Mouse (Mus musculus) urinary bladder, postnatal 14 days (tissue): ENCODE data around the gene Apob.
"Not testable (repeated sequence)": the region's sequence is repeated elsewhere in the genome, so short reads cannot be mapped to it uniquely, and the experiment has no call there.

Experiments used
- DNase-seq: peaks from one replicate; pipeline ENCODE4 v3.0.0; 2021; ENCODE audit warnings: low spot score

The Apob gene

DNA sequence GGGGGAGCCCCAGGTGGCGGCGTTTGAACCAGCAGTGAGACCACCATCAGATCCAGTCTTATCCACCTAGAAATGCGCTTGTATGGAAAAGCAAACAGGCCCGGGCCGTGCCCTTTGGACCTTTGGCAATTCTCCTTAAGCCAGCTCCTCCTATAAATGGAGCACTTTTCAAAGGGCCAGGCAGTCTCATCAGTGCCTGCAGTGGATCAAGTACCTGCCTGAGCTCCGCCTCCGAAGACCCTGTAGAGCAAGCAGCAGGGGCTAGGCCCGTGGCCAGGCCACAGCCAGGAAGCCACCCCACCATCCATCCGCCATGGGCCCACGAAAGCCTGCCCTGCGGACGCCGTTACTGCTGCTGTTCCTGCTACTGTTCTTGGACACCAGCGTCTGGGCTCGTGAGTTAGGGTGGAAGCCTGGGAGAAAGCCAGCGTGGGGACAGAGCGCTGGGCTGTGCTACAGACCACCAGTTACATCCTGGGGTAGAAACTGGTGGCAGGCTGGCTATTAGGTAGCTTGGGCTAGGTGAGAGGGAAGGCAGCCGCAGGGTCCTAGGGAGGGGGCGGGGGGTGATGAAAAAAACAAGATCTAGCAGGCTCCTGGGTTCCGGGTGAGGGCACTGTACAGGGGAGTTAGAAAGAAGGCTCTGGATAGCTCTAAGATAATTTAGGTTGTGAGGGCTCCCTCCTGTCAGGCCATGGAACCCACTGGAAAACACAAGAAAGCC lies at the start of gene Apob:
Gene Apob, plus strand, starts transcription at position 183 of the 724 bp plus-strand sequence.
- DNase-seq = no peak

DNA sequence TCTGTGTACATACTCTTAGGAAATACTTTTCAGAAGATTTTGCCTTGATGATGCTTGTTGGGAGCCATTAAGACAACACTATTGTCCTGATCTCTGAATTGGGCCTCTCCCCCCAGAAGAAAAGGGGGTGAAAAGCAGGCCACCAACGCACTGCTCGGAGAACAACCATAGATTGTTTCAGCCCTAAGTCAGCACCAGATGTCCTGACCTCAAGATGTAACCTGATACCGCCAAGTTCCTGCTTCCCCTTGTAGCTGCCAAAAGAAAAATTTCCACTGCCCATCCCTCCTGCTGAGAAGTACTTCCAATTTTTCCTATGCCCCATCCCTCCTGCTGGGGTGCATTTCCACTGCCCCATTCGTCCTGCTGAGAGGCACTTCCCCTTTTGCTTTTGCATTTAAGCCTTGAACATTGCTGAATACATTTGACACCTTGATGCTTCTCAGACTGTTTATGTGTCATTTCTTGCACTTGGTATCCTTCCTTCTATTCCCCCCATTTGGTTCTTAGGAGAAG lies 45.0 kb upstream of the Apob start:
- DNase-seq = no peak

DNA sequence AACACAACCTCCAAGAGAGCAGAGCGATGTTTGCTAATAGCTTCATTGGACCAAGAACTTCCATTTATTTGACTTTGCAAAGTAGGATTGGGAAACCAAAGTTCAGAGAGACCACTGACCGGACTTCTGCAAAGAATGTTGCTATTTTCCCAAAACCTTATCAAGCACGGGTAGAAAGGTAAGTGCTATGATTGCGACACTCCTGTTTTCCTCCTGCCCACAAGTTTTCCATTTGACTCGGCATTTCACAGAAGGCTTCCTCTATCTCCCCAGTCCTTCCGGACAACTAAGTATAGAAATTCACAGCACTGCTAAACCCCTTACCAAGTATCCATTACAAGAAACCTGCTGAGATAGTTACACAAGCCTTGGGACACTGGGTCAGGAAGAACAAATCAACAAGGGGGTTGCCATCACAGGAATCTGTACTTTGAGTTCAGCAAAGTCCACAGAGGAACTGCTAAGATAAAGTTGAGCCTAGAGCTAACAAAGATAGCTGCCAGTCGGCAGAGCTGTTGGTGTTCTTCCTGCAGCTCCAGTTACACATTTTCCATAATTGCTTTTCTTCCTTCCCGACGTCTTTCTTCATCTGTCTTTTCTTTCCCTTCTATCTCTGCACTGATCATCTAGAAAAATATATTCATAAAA lies 27.2 kb upstream of the Apob start:
- no peak for DNase-seq

DNA sequence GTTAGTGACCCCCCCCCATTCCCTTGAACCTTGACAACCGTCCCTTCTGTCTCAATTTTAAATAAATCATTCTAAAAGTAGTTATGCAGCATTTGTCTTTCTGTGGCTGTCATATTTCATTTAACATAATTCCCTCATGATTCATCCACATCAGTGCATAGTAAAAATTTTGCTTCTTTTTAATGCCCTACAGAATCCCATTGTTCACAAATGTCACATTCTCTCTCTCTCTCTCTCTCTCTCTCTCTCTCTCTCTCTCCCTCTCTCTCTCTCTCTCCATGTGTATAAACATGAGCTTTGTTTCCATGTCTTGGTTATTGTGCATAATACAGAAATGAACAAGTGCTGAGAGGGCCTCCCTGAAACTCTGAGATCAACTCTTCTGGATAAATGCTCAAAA lies 18.6 kb upstream of the Apob start:
- no peak for DNase-seq

DNA sequence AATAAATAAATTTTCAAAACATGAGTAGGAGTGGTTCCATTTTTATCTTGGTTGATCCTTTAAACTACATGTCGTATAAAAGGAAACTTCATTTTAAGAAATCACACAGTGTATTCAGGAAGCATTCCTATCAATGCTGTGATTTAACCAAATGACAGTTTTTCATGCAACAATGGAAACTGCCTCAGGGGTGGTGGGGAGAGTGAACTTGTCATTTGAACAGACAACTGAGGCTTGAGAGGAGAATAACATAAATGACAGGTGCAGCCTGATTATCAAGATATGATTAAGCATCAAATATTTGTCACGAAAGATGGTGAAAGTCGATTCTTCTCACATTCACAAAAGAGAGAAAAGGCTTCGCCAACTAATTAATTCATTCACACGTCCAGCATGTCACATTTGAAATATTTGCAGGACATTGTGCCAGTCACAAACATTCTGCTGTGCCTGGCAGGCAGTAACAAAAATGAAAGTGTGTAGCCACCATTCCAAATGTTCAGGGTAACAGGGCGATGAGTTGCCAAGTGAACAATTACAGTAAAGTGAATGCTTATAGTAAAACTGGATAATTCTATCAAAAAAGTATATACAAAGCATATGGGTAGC lies 18.0 kb upstream of the Apob start:
- DNase-seq = no peak

DNA sequence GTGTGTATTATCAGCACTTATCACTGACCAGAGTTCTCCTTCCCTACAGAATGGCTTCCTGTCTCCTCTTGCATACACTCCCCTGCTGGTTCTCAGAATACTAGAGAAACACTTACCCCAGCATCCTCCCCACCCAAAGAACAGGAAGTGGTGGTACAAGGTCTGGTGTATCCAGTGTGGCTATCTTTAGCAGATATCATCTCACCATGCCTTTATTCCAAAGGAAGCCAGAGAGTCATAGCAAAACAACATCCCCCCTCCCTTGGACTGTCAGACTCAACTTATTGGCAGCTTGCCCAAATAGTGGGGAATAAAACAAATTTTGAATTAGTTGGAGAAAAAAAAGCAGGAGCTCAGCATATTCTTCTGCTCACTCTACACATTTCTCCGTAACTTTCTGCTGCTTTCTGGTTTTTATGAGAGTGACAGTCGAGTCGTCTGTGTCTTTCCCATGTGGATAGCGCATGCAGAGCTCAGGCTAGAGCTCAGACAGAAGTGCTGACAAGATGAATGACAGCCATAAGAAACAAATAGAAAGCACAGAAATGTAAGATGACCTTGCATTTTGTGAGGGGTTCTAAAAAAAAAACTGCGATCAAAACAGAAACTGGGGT lies 15.0 kb upstream of the Apob start:
- DNase-seq = no peak

DNA sequence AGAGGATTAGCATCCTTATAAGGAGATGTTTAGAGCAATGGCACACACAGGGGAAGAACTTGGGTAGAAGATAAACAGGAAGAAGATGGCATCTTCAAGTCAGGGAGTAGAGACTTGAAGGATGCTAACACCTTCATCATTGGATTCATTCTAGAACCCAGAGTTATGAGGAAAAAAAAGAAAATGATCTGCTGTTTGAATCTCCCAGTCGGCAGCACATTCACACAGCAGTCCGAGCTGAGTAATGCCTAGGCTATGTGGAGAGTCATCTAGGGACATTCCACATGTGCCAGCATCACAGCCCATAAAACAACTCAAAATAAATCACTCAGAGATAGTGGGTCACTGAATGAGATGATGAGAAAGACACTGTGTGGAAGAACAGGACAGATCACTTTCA lies 10.2 kb upstream of the Apob start:
- DNase-seq = no peak

DNA sequence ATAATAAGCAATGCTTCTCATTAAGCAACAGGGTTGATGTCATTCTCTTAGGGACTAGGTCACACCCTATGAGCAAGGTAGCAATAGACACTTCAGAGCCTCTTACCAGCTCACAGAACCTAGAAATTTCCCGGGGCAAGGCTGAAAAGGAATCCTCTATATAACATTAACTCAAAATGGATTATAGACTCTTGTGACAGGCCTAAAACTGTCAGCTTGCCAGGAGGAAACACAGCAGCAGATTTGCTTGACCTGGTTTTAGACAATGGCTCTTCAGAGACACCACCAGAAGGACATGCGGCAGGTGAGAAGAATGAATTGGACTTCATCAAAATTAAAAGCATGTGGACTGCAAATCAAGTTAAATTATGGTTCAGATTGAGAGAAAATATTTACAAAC lies 7.1 kb upstream of the Apob start:
- no peak for DNase-seq

DNA sequence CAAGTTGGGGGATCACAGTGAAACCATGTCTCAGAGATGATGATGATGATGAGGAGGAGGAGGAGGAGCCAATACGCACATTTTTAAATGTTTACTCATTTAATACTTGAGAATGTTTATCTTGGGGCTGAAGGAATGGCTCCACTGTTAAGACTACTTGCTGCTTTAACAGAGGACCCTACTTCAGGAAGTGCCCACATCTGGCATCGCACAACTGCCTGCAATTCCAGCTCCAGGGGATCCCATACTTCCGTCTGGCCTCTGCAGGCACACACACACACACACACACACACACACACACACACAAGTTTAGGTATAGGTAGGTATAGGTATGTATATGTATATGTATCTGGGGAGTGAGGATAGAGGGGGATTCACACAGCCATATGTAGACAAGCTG lies 6.6 kb upstream of the Apob start:
- no peak for DNase-seq

DNA sequence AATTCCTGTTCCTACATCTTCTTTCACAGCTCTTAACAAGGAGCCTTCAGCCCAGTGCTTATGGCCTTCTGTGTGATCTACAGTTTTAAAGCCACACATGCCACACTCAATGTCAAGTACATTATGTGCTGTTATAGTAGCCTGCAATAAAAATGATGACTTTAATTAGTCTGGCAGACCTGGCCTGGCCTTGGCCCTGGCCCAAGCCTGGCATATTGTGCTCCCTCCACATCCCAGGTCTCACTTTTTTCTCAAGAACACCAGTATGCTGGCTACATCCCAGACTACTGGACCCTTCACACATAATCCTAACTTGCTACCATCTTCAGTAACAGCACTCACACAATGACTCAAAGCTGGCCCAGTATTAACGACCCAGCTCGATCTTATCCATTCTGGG lies 5.7 kb upstream of the Apob start:
- DNase-seq = no peak

DNA sequence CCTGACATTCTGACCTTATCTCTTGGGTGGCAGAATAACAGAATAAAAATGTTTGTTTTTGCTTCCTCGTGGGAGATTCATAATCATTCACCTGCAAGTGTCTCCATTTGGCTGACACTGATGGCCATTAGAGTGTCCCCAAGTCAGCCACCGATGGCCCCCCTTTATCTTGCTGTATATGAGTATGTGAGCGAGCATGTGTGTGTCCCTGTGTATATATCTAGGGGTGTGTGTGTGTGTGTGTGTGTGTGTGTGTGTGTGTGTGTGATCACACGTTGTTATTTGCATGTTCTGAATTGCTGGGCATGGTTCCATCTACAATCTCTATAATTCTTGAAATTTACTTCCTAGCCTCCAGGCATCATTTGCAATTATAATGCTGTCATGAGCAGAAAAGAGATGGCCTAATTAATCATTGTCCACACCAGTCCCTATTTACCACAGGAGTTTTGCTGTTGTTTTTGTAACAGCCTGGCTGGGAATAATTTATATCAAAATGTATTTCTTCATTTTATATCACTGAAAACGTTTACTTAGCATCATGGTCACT lies 3.6 kb upstream of the Apob start:
- no peak for DNase-seq

DNA sequence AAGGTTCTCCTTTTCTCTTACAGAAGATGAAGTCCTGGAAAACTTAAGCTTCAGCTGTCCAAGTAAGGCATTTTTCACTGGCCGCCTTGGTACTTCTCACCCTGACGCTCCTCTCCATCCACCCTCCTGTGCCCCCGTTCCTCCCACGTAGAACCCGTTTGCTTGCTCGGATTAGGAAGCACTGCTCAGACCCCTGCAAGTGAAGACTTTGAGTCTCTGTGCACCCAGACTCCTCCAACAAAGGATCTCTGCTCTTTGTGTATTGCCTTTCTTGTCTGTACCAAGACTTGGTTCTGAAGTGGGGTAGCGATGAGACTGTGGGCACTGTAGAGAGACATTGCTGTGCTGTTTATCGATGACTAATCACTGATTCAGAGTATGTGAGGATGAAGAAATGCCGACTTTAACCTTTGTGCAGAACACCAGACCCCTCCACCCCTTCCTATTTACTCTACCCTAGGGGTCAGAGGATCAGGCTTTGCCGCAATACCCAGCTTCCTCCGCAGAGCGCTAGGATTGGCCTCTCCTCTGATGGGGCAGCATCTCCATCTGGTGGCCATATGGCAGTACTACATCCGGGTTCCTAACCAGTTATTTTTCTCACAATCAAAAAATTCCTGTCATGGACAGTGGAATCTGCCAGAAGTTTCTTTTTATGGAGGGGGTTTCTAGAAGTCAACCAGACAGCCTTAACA lies 889 bp downstream of the Apob start:
- peak; percentile 66 for DNase-seq

DNA sequence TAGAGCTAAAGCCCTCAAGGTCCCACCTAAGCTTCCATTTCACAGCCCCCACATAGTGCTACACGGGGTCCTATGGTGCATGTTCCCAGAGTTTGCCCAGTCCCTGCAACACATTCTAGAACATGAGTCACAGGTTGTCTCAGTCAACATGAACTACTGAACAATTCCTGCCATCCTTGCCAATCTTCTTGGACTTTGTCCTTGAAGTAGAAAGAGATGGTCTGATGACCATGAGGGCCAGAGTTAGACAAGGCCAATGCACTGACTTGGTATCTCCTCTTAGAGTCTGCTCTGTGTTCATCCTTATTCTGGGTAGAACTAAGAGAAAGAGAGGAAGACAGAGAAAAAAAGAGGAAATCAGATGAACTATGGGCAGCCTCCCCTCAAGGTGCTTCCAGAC lies 7.0 kb downstream of the Apob start:
- no peak for DNase-seq

DNA sequence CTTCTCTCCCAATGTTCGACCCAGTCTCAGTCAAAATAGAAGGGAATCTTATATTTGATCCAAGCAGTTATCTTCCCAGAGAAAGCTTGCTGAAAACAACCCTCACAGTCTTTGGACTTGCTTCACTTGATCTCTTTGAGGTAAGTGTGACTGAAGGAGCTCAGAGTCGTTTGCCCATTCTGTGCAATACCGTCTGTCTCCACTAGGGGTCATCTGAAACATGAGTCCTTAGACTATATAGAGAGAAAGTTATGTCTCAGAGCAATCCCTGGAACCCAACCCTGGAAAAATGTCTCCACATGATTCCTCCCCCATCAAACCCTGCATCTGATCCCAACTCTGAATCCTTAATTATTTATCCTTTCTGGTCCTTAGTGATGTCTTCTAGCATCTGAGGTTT lies 13.4 kb downstream of the Apob start:
- DNase-seq = peak; percentile 50

DNA sequence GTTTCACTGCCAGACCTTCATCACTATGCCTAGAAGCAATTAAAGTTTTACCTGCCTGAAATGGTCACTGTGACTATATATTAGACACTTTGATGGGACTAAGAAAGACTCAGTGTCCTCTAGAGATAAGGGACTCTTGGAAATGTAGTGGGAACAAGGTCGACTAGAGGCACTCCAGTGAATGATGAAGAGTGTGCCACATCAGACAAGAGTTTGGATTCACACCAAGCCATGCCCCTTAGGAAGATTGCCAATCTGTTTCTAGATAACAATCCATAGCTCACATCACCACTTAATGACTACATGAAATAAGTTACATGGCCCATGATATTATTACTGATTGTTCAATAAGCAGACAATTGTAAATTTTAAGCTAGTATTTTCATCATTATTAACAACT lies 14.1 kb downstream of the Apob start:
- DNase-seq = no peak

DNA sequence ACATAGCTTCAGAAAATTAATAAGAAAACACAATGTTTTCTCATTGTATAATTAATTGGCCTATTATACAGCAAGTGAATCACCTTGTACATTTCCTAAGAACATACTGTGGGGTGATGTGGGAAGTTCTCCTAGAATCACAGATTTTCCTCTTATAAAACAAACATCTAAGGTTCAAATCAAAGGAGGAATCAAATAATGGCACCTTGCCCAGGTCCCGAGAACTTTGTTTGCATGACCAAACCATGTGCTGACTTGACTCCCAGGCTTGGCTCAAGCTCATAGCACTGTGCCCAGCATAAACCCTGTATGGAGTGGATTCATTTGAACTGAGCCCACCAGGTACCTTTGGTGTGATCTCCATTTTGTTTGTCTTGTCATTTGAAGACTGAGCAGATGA lies 43.5 kb downstream of the Apob start:
- DNase-seq = peak; percentile 41

DNA sequence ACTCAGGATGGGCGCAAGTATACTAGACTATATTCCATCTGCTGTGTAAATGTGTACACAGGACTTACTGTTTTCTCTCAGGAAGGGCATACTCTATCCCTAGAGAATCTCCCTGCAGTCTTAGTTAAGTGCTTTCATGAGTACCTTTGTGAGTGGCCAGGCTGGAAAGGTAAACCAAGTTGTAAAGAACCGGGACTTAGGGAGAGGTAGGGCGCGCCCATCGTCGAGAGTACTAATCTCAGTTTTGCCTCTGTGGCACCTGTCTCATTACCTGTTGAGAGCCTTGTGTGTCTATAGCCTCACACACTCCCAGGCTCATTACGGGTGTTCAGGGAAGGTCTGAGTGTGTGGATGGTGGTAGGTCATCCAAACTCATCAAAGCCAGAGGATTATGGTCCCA lies 52.1 kb downstream of the Apob start:
- no peak for DNase-seq

DNA sequence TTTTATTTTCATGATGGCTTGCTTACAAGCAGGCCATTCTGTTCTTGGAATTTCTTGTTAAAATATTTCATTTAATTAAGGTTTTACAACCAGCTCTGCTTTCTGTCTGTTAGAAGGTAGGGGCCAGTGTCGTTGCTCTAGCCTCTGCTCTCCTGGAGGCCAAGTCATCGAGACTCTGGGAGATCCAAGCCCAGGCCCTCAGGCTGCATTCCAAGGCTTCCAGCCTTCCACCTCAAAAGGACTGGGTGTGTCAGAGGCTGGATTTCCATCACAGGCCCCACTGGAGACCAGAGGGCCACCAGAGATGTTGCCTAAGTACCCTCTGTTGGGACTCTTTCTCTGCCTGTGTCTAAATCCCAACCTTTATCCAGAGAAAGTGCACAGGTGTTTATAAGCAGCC lies 52.6 kb downstream of the Apob start:
- no peak for DNase-seq

DNA sequence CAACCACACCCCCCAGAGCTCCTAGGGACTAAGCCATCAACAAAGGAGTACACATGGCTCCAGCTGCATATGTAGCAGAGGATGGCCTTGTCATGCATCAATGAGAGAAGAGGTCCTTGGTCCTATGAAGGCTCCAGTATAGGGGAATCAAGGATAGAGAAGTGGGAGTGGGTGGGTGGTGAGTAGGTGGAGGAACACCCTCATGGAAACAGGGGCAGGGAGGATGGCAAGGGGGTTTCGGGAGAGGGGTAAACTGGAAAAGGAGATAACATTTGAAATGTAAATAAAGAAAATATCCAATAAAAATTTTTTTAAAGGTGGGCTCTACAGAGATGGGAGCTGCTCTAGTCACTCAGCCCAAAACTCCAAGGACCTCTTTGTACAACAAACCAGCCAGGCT lies 53.7 kb downstream of the Apob start:
- DNase-seq = not testable (repeated sequence)

DNA sequence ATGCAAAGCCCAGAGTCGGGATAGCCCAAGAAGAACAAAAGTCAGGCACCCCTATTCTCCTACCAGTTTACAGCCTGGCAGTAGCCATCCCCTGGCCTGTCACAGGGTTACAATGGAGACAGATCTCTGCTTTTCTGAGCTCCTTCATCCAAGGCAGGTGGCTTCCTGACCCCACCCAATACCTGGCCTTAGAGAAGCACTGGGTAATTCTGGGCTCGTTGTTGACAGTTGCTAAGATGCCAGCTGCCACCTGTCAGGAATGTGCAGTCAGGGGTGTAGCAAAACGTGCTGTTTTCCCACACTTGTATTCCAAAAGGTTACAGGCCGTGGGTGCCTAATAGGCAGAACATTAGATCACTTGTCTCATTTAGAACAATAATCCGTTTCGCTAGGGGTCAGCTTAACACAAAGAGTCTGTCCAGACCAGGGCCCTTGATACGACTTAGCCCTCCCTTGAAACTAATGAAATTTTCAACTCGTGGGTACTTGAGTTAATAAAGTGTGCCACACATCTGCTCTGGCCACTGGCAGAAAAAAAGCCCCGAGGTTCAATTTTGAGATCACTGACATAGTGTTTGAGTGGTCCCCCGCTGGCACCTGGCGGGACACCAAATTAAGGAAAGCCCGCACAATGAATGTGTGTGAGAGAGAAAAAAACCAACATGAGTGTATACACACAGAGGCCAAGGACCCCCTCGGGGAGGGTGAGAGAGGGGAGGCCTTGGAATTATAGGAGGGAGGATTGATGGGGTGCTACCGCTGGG lies 54.3 kb downstream of the Apob start:
- DNase-seq = no peak

DNA sequence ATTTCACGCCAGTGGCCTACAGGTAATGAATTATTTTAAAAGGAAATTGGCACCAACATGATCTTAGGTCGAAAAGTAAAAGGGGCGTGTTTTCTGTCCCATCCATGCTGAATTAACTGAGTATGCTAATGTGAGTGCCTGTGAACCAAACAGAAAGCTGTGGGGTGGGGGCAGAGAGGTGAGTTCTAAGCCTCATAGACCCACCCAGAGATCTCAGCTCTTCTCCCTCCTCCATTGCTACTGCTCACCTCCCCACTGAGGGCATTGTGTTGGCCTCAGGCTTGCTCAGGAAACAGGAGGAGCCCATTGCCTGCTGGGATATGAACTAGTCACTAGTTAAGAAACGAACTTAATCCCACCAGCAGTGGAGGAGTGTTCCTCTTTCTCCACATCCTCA lies 54.9 kb downstream of the Apob start:
- DNase-seq = no peak
